Mouse (Mus musculus): Measurements from ENCODE around the gene Tshz3.

Tshz3 gene

DNA sequence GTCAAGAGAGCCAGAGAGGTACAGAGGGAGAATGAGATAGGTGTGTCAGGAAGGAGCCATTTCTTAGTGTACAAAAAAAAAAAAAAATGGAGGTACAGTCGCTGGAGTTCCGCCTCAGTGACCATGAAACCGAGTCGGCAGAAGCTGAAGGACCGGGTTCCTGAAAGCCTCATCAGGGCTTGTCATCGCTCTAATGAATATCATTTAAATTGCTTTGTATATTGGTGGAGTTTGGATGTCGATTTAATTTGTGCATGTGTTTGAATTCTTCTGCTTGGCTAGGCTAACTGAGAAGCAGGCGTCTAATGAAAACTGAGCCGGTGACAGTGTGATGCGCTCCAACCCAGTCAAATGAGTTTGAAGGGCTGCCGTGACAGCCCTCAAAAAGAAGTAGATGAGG, 80.5 kb downstream of the Tshz3 start:
- in situ Hi-C loops (cut with MboI, MseI): no loop called here

DNA sequence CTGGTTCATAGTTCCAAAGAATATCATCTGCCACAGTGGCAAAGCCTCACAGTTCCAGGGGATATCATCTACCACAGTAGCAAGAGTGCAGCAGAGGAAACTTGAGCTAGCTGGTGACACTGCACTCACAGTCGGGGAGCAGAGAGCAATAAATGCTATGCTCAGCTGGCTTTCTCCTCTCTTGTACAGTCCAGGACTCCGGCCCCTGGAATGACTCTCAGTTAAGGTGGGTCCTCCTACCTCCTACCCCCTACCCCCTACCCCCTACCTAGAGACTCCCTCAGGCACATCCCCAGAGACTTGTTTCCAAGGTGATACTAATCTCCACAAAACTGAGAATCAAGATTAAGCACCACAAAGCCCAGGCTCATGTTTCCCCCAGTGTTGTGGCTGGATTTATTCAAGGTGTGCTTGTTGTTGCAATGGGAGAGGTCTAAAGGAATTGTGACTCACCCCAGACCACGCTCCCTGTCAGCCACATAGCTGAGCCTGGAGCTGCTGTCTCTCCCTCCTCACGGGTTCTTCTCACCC, 86.4 kb downstream of the Tshz3 start:
- in situ Hi-C loops (cut with MboI, MseI): no loop called here

DNA sequence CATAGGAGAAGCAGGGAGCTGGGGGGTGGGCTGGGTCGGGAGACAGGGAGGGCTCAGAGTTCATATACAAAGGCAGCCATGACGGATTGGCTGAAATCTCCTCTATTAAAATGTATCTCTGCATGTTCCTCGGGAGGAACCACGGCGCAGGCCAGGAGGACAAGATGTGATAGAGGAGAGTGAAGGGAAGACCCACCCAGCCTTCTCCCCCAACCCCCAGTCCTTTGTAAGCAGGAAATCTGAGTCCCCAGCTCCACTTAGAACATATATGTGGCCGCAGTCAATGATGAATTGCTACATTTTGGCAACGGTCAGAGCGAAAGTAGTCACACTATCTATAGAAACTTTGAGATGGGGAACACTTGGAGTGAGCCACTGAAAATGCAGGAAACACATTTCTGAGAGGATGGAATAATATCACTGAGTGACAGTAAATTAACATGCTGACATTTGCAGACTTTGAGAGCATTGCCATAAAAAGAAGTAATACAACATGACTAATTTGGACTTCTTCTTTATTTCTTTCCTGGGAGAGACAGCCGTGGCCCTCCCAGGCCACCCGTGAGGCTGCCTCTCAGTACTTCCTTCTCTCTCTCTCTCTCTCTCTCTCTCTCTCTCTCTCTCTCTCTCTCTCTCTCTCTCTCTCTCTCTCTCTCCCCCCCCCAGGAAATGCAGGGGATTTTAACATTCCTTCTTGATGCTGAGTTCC, 88.9 kb downstream of the Tshz3 start:
- in situ Hi-C loops (cut with MboI, MseI): no loop called here

DNA sequence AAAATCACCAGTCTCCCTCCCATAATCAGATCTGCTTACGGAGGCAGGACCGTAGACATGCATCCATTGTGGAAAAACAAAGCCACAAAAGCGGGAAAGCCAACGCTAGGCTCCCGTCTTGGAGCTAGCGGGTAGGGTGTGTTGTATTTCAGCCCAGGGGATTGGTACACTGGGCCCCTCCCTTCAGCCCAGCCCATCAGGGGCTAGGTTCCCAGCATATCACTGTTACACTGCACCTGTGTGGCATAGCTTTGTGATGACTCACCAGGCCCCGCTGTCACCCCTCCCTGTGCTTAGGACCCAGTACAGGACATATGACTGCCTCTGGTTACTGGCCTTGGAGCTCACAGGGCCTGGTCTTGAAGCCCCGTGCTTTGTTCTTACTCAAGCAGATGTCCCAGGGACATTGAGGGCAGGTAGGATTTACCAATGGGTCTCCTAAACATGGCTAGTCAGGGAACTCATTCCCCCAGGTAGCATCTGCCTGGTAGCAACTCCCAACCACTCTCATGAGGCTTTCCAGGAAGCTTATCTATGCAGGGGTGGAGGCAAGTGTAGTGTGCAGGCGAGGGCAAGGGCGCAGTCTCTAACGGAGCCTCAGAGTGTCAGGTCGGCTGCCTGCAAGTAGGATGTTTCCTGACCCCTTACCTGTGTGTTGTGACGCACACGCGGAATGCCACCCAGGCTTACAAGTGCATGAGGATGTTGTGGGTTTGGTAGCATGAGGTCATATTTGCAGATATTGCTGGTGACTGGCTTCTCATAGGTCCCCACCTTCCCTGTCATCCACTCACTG, 98.7 kb downstream of the Tshz3 start:
- in situ Hi-C loops (cut with MboI, MseI): no loop called here
